Mouse (Mus musculus): ENCODE results near the gene Rgs7. TPM values are rescaled to one million over a fixed set of nuclear protein-coding genes. Genes with fewer than 3 reads are reported as not detected.

Rgs7 gene
- polyA plus RNA-seq, 1 experiment from 2014 or later, result 0.91 TPM

- Histone ChIP-seq H3K4me3 (replicated peaks) (no peak overlapping the region), H3K4me1 (no peaks in the 10 kb centered on the region), H3K36me3 (no peaks in the 10 kb centered on the region), H3K9me3 (replicated peaks) (no peaks in the 10 kb centered on the region), H3K9ac (no peak overlapping the region), H3K27ac (replicated peaks) (no peak overlapping the region), H3K27me3 (no peaks in the 10 kb centered on the region), H3K4me2 (replicated peaks) (no peak overlapping the region)
- WGBS, result 72% methylated on average over 2 of the region's 2 CpGs
- no peak for ATAC-seq (ENCODE audit: insufficient number of reproducible peaks, low FRiP score, low TSS enrichment, low read depth)
These were observed 272.7 kb downstream of the Rgs7 start for GRCm38 (mm10) chr1:175219563-175219962.

- Histone ChIP-seq H3K9me3 (replicated peaks) (no peaks in the 10 kb centered on the region), H3K4me2 (replicated peaks) (no peak overlapping the region), H3K27ac (replicated peaks) (no peak overlapping the region), H3K4me1 (no peaks in the 10 kb centered on the region), H3K36me3 (no peaks in the 10 kb centered on the region), H3K27me3 (no peaks in the 10 kb centered on the region), H3K4me3 (replicated peaks) (no peak overlapping the region), H3K9ac (no peak overlapping the region)
- ATAC-seq (ENCODE audit: insufficient number of reproducible peaks, low FRiP score, low TSS enrichment, low read depth), result no peak
- WGBS, result 67% methylated on average over 2 of the region's 2 CpGs
These were observed 285.3 kb downstream of the Rgs7 start for GRCm38 (mm10) chr1:175207004-175207403.

- no peaks in the 10 kb centered on the region for H3K4me1 ChIP-seq
These were observed 286.7 kb downstream of the Rgs7 start for GRCm38 (mm10) chr1:175205633-175206032.

GRCm38 (mm10) chr1:175203544-175203943, 288.8 kb downstream of the Rgs7 start:
- no peak for ATAC-seq (ENCODE audit: insufficient number of reproducible peaks, low FRiP score, low TSS enrichment, low read depth)

More at GRCm38 (mm10) chr1:175205633-175206032, 286.7 kb downstream of the Rgs7 start:
- Histone ChIP-seq H3K27ac (replicated peaks) (no peak overlapping the region), H3K4me2 (replicated peaks) (no peak overlapping the region), H3K36me3 (no peaks in the 10 kb centered on the region), H3K4me3 (replicated peaks) (no peak overlapping the region), H3K9ac (no peak overlapping the region), H3K9me3 (replicated peaks) (no peaks in the 10 kb centered on the region), H3K27me3 (no peaks in the 10 kb centered on the region)
- no peak for ATAC-seq (ENCODE audit: insufficient number of reproducible peaks, low FRiP score, low TSS enrichment, low read depth)
- 48% methylated on average over 1 of the region's 1 CpGs for WGBS

DNA sequence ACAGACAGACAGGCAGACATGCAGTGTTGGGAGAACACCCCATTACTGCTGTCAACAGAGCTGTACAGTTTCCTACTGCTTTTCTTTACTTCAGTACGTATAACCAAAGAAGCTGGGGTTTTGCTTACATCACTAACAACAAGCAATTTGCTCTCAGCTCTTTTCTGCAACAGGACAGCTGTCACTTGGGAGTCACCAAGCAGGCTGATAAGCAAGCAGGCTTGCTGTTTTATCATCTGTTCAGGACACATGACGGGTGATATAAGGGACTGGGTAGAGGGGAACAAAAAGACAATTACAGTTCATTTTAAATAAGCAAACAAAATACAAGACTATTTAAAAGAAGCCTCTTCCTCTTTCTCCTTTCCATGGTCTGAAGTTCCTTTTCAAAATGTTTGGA, 289.4 kb downstream of the Rgs7 start:
- Histone ChIP-seq H3K9ac (no peak overlapping the region), H3K36me3 (no peaks in the 10 kb centered on the region), H3K27ac (replicated peaks) (no peak overlapping the region), H3K27me3 (no peaks in the 10 kb centered on the region), H3K4me3 (replicated peaks) (no peak overlapping the region), H3K4me1 (no peaks in the 10 kb centered on the region), H3K9me3 (replicated peaks) (no peaks in the 10 kb centered on the region), H3K4me2 (replicated peaks) (no peak overlapping the region)
- 56% methylated on average over 2 of the region's 2 CpGs for WGBS
- no peak for ATAC-seq (ENCODE audit: insufficient number of reproducible peaks, low FRiP score, low TSS enrichment, low read depth)

More at GRCm38 (mm10) chr1:175203544-175203943, 288.8 kb downstream of the Rgs7 start:
- H3K4me1 ChIP-seq, result no peaks in the 10 kb centered on the region
- WGBS, result 72% methylated on average over 1 of the region's 1 CpGs
- no peak overlapping the region for H3K27ac ChIP-seq (replicated peaks)
- H3K27me3 ChIP-seq, result no peaks in the 10 kb centered on the region
- H3K9ac ChIP-seq, result no peak overlapping the region
- H3K4me2 ChIP-seq (replicated peaks), result no peak overlapping the region
- no peaks in the 10 kb centered on the region for H3K36me3 ChIP-seq
- H3K9me3 ChIP-seq (replicated peaks), result no peaks in the 10 kb centered on the region
- H3K4me3 ChIP-seq (replicated peaks), result no peak overlapping the region

DNA sequence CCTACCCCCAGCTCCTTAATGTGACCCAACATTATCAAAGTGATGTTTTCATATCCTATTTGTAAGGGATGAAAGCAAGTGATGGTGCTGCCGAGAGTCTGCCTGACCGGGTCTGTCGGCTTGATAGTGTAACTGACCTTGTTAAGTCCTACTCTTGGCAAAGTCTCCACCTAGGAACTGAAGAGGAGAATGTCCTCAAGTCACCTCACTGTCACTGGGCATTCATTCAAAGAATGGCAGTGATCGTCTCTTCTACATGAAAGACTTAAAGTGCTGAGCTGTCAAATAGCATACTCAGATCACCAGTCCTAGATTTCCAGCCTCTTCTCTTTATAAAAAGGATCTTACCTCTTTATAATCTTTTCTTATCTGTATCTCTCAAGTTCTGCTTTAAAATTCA, 293.4 kb downstream of the Rgs7 start:
- Histone ChIP-seq H3K36me3 (no peaks in the 10 kb centered on the region), H3K27ac (replicated peaks) (no peak overlapping the region), H3K4me2 (replicated peaks) (no peak overlapping the region), H3K27me3 (no peaks in the 10 kb centered on the region), H3K4me3 (replicated peaks) (no peak overlapping the region), H3K4me1 (no peaks in the 10 kb centered on the region), H3K9ac (no peak overlapping the region), H3K9me3 (replicated peaks) (no peaks in the 10 kb centered on the region)
- no peak for ATAC-seq (ENCODE audit: insufficient number of reproducible peaks, low FRiP score, low TSS enrichment, low read depth)
- WGBS, result 93% methylated on average over 4 of the region's 4 CpGs

GRCm38 (mm10) chr1:175195806-175196205, 296.5 kb downstream of the Rgs7 start:
- ATAC-seq (ENCODE audit: insufficient number of reproducible peaks, low FRiP score, low TSS enrichment, low read depth), result no peak
- H3K36me3 ChIP-seq, result no peaks in the 10 kb centered on the region
- no peaks in the 10 kb centered on the region for H3K4me1 ChIP-seq
- WGBS, result 86% methylated on average over 4 of the region's 4 CpGs
- no peak overlapping the region for H3K9ac ChIP-seq
- H3K4me2 ChIP-seq (replicated peaks), result no peak overlapping the region
- H3K27ac ChIP-seq (replicated peaks), result no peak overlapping the region
- no peaks in the 10 kb centered on the region for H3K27me3 ChIP-seq
- no peak overlapping the region for H3K4me3 ChIP-seq (replicated peaks)
- no peaks in the 10 kb centered on the region for H3K9me3 ChIP-seq (replicated peaks)

- Histone ChIP-seq H3K9me3 (replicated peaks) (no peaks in the 10 kb centered on the region), H3K27me3 (no peaks in the 10 kb centered on the region)
- 67% methylated on average over 5 of the region's 5 CpGs for WGBS
These were observed 304.1 kb downstream of the Rgs7 start for GRCm38 (mm10) chr1:175188186-175188585.

DNA sequence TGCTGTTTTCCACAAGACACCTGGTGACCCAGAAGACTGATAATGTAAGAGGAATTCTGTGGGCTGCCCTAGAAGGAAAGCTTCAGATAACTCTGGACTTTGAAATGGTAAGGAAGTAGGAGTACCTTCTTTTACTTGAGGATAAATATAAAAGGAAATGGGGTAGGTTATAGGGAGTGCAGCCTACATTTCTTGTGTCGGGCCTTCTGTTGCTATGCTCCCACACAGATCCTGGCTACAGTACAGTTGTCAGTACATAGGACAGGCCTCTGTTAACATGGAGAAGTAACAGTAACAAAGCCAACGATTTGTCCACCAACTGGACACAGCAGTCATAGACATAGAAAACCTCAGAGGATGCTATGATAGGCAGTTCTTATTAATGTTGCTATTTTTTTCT, 307.1 kb downstream of the Rgs7 start:
- no peak overlapping the region for H3K27ac ChIP-seq (replicated peaks)
- no peak overlapping the region for H3K4me3 ChIP-seq (replicated peaks)
- no peak overlapping the region for H3K4me2 ChIP-seq (replicated peaks)
- H3K9ac ChIP-seq, result no peak overlapping the region
- no peaks in the 10 kb centered on the region for H3K27me3 ChIP-seq
- no peaks in the 10 kb centered on the region for H3K9me3 ChIP-seq (replicated peaks)
- no peaks in the 10 kb centered on the region for H3K4me1 ChIP-seq
- WGBS, result 86% methylated on average over 2 of the region's 2 CpGs
- no peaks in the 10 kb centered on the region for H3K36me3 ChIP-seq
- ATAC-seq (ENCODE audit: insufficient number of reproducible peaks, low FRiP score, low TSS enrichment, low read depth), result no peak

More at GRCm38 (mm10) chr1:175188186-175188585, 304.1 kb downstream of the Rgs7 start:
- Histone ChIP-seq H3K4me3 (replicated peaks) (no peak overlapping the region), H3K27ac (replicated peaks) (no peak overlapping the region), H3K4me1 (no peaks in the 10 kb centered on the region), H3K4me2 (replicated peaks) (no peak overlapping the region), H3K9ac (no peak overlapping the region), H3K36me3 (no peaks in the 10 kb centered on the region)
- no peak for ATAC-seq (ENCODE audit: insufficient number of reproducible peaks, low FRiP score, low TSS enrichment, low read depth)

GRCm38 (mm10) chr1:175184736-175185135, 307.6 kb downstream of the Rgs7 start:
- no peaks in the 10 kb centered on the region for H3K4me1 ChIP-seq
- 66% methylated on average over 3 of the region's 3 CpGs for whole genome bisulfite sequencing
- no peaks in the 10 kb centered on the region for H3K9me3 ChIP-seq (replicated peaks)

DNA sequence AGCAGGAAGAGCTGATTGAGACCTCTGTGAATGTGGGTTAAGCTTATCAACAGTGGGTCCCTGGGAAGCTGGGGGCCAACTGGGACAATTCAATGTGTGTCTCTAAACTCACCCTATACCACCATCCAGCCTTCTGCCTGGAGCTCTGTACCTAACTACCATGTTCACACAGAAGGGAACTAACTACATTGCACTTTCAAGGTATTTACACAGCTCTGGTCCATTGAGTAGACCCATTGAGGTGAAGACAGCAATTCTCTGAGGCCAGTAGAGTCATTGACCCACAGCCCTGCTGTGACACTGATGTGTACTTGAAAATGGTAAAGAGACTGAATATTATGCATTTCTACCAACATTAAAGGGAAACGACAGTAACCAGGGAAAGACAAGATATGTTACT, 313.6 kb downstream of the Rgs7 start:
- H3K36me3 ChIP-seq, result no peaks in the 10 kb centered on the region
- WGBS, result 82% methylated on average over 1 of the region's 1 CpGs
- H3K27ac ChIP-seq (replicated peaks), result no peak overlapping the region
- no peaks in the 10 kb centered on the region for H3K27me3 ChIP-seq
- ATAC-seq (ENCODE audit: insufficient number of reproducible peaks, low FRiP score, low TSS enrichment, low read depth), result no peak
- H3K4me3 ChIP-seq (replicated peaks), result no peak overlapping the region
- H3K9me3 ChIP-seq (replicated peaks), result no peaks in the 10 kb centered on the region
- no peak overlapping the region for H3K4me2 ChIP-seq (replicated peaks)
- H3K4me1 ChIP-seq, result no peaks in the 10 kb centered on the region
- no peak overlapping the region for H3K9ac ChIP-seq

More at GRCm38 (mm10) chr1:175184736-175185135, 307.6 kb downstream of the Rgs7 start:
- no peak for ATAC-seq (ENCODE audit: insufficient number of reproducible peaks, low FRiP score, low TSS enrichment, low read depth)
- Histone ChIP-seq H3K27me3 (no peaks in the 10 kb centered on the region), H3K36me3 (no peaks in the 10 kb centered on the region), H3K4me3 (replicated peaks) (no peak overlapping the region), H3K27ac (replicated peaks) (no peak overlapping the region), H3K9ac (no peak overlapping the region), H3K4me2 (replicated peaks) (no peak overlapping the region)

- H3K9ac ChIP-seq, result no peak overlapping the region
- H3K9me3 ChIP-seq (replicated peaks), result no peaks in the 10 kb centered on the region
- 65% methylated on average over 5 of the region's 5 CpGs for WGBS
- no peaks in the 10 kb centered on the region for H3K36me3 ChIP-seq
- no peak overlapping the region for H3K4me3 ChIP-seq (replicated peaks)
- no peaks in the 10 kb centered on the region for H3K27me3 ChIP-seq
- no peak overlapping the region for H3K27ac ChIP-seq (replicated peaks)
- no peaks in the 10 kb centered on the region for H3K4me1 ChIP-seq
- no peak for ATAC-seq (ENCODE audit: insufficient number of reproducible peaks, low FRiP score, low TSS enrichment, low read depth)
- no peak overlapping the region for H3K4me2 ChIP-seq (replicated peaks)
These were observed 317.2 kb downstream of the Rgs7 start for GRCm38 (mm10) chr1:175174918-175175675.
